Mouse (Mus musculus): ENCODE measurements at regions not wholly inside any gene's neighbourhood (a gene's known extent, or its start where the extent isn't known, plus 50 kb on each side); places are given as distances from the start of the nearest gene placed in this dataset.

- TF ChIP-seq CTCF (IDR thresholded peaks at IDR 0.05; ENCODE audit: low read depth) (no peak), EP300 (IDR thresholded peaks at IDR 0.05; ENCODE audit: low read depth) (no peak)
These were observed 120.8 kb downstream of the Mreg start for GRCm38 (mm10) chr1:72091344-72091743.
